Mouse (Mus musculus): ENCODE data around the gene Ddx31. TPM values are rescaled to one million over a fixed set of nuclear protein-coding genes. Genes with fewer than 3 reads are reported as not detected.

The Ddx31 gene
- polyA plus RNA-seq, 1 experiment from 2014 or later, result 17.5 TPM

DNA sequence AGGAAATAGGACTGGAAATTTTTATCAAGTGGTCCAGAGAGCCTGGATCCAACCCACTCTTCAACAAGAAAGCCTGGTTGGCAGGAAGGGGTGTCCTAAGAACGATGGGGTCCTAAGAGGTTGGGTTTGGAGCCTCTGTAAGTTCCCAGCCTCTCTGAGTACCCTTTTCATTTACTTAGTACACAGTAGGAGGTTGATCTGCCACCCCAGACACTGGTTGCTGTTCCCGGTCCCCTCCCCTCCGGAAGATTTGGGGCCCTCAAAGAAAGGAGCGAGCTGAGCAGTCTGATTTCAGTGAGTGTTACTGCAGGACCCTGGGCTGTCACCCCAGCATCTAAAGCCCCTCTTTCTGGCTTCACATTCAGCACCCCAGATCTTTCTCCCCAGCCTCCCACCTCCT is 78.8 kb downstream of the Ddx31 start:
- Histone ChIP-seq H3K9ac (ENCODE audit: low read length) (no peak overlapping the region), H3K27me3 (replicated peaks; ENCODE audit: control insufficient read depth, insufficient read depth, low read length) (peaks cover 85% of the 10 kb centered on the region), H3K9me3 (ENCODE audit: control insufficient read depth, low read length) (no peaks in the 10 kb centered on the region), H3K4me1 (replicated peaks; ENCODE audit: control insufficient read depth, insufficient read depth, low read length) (no peaks in the 10 kb centered on the region), H3K36me3 (ENCODE audit: control insufficient read depth, insufficient read depth, low read length) (no peaks in the 10 kb centered on the region), H3K4me3 (ENCODE audit: low read depth, low read length) (no peak overlapping the region), H3K27ac (ENCODE audit: low read depth) (no peak overlapping the region), H3K4me2 (ENCODE audit: low read length) (no peak overlapping the region)
- ATAC-seq (replicated peaks; ENCODE audit: low FRiP score, low TSS enrichment, low read depth), result no peak
- WGBS, result 0% methylated on average over 4 of the region's 4 CpGs
- DNase-seq (ENCODE audit: low spot score), result no peak

- DNase-seq (ENCODE audit: low spot score) (peak; percentile 86), ATAC-seq (replicated peaks; ENCODE audit: low FRiP score, low TSS enrichment, low read depth) (peak; percentile 47; the same call in 1 of the 2 replicates)
- Histone ChIP-seq H3K27ac (ENCODE audit: low read depth) (no peak overlapping the region), H3K36me3 (ENCODE audit: control insufficient read depth, insufficient read depth, low read length) (no peaks in the 10 kb centered on the region), H3K4me3 (ENCODE audit: low read depth, low read length) (no peak overlapping the region), H3K9me3 (ENCODE audit: control insufficient read depth, low read length) (no peaks in the 10 kb centered on the region), H3K4me1 (replicated peaks; ENCODE audit: control insufficient read depth, insufficient read depth, low read length) (no peaks in the 10 kb centered on the region), H3K4me2 (ENCODE audit: low read length) (no peak overlapping the region), H3K27me3 (replicated peaks; ENCODE audit: control insufficient read depth, insufficient read depth, low read length) (peaks cover 36% of the 10 kb centered on the region), H3K9ac (ENCODE audit: low read length) (no peak overlapping the region)
- 1% methylated on average over 4 of the region's 4 CpGs for WGBS
Measured at GRCm38 (mm10) chr2:28923912-28924311, 83.7 kb downstream of the Ddx31 start.

DNA sequence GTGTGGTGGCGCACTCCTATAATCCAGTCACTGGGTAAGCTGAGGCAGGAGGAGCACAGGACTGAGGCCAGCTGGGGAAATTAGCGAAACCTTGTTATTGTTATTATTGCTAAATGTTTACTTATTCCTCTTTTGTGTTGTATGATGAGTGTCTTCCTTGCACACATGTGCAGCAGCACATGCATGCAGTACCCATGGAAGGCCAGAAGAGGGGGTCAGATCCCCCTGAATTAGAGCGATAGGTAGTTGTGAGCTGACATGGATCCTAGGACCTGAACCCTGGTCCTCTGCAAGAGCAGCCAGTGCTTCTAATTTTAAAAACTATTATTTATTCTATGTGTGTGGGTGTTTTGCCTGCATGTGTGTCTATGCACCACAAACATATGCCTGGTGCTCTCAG is 90.4 kb downstream of the Ddx31 start:
- Histone ChIP-seq H3K4me2 (ENCODE audit: low read length) (no peak overlapping the region), H3K9ac (ENCODE audit: low read length) (no peak overlapping the region), H3K9me3 (ENCODE audit: control insufficient read depth, low read length) (no peaks in the 10 kb centered on the region), H3K36me3 (ENCODE audit: control insufficient read depth, insufficient read depth, low read length) (no peaks in the 10 kb centered on the region), H3K4me3 (ENCODE audit: low read depth, low read length) (no peak overlapping the region), H3K27ac (ENCODE audit: low read depth) (no peak overlapping the region), H3K4me1 (replicated peaks; ENCODE audit: control insufficient read depth, insufficient read depth, low read length) (no peaks in the 10 kb centered on the region), H3K27me3 (replicated peaks; ENCODE audit: control insufficient read depth, insufficient read depth, low read length) (no peaks in the 10 kb centered on the region)
- 85% methylated on average over 3 of the region's 3 CpGs for WGBS
- DNase-seq (ENCODE audit: low spot score) (no peak), ATAC-seq (replicated peaks; ENCODE audit: low FRiP score, low TSS enrichment, low read depth) (no peak)

DNA sequence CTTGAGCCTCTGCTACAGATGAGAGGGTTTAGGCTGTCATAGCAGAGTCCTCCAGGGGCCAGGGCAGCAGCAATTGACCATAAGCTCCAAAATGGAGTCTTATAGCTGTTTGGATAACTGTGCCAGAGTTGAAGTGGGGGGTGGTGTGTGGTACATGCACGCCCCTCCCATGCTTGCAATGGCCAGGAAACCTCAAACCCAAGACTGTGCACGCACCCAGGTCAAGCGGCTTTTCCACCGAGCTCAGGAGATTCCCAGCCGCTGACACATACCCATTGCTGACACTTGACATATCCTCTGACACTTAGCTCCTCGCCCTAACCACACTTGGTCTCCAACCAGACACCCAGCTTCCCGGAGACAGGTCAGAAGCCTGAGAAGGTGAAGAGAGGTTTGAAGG is 98.8 kb downstream of the Ddx31 start:
- no peak overlapping the region for H3K4me2 ChIP-seq (ENCODE audit: low read length)
- WGBS, result 75% methylated on average over 7 of the region's 7 CpGs

DNA sequence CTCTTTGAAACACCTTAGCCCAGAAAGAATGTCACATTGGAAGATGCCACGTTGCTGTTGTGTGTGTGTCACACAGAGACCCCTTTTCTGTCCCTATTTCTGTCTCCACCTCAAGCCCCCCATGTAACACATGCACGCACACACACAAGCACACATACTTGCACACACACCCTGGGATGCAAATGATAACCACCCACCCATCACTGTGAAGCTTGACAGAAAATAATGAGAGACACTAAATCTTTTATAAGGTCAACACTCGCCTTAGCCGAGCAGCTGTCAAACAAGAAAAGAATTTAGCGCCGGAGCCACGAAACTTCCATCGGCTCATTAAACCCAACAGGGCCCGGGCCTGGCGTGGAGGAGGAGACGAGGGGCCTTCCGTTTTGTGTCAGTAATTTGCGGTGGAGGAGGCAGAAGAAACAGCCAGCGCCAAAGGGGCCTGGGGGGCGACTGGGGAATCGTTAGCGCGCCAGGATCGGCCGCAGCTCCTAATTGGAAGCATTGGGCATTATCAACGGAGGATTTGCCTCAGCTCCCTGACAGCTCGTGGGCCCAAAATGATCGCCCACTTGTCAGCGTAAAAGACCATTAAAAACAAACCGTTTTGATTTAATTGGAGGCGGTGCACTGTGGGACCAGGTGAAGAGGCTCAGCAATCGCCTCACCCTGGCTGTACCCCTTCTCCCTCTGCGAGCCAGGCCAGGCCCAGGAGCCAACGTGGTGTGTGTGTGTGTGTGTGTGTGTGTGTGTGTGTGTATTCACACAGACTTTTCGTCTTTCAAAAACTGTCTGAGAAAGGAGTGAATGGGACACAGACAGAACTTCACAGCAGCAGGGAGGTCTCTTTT is 103.7 kb downstream of the Ddx31 start:
- Histone ChIP-seq H3K9ac (ENCODE audit: low read length) (no peak overlapping the region), H3K27me3 (replicated peaks; ENCODE audit: control insufficient read depth, insufficient read depth, low read length) (0 out of 2 replicates have a peak, but pooled peaks cover 2% of the 10 kb centered on the region), H3K4me1 (replicated peaks; ENCODE audit: control insufficient read depth, insufficient read depth, low read length) (no peaks in the 10 kb centered on the region), H3K4me3 (ENCODE audit: low read depth, low read length) (no peak overlapping the region), H3K36me3 (ENCODE audit: control insufficient read depth, insufficient read depth, low read length) (no peaks in the 10 kb centered on the region), H3K27ac (ENCODE audit: low read depth) (no peak overlapping the region), H3K4me2 (ENCODE audit: low read length) (no peak overlapping the region), H3K9me3 (ENCODE audit: control insufficient read depth, low read length) (no peaks in the 10 kb centered on the region)
- ATAC-seq (replicated peaks; ENCODE audit: low FRiP score, low TSS enrichment, low read depth) (no peak), DNase-seq (ENCODE audit: low spot score) (no peak)
- WGBS, result 49% methylated on average over 30 of the region's 30 CpGs

More for the DNA sequence above, 98.8 kb downstream of the Ddx31 start:
- ATAC-seq (replicated peaks; ENCODE audit: low FRiP score, low TSS enrichment, low read depth), result no peak
- H3K9me3 ChIP-seq (ENCODE audit: control insufficient read depth, low read length), result no peaks in the 10 kb centered on the region
- no peak overlapping the region for H3K4me3 ChIP-seq (ENCODE audit: low read depth, low read length)
- no peak overlapping the region for H3K27ac ChIP-seq (ENCODE audit: low read depth)
- no peaks in the 10 kb centered on the region for H3K36me3 ChIP-seq (ENCODE audit: control insufficient read depth, insufficient read depth, low read length)
- H3K4me1 ChIP-seq (replicated peaks; ENCODE audit: control insufficient read depth, insufficient read depth, low read length), result no peaks in the 10 kb centered on the region
- no peak for DNase-seq (ENCODE audit: low spot score)
- H3K27me3 ChIP-seq (replicated peaks; ENCODE audit: control insufficient read depth, insufficient read depth, low read length), result 0 out of 2 replicates have a peak, but pooled peaks cover 2% of the 10 kb centered on the region
- no peak overlapping the region for H3K9ac ChIP-seq (ENCODE audit: low read length)

DNA sequence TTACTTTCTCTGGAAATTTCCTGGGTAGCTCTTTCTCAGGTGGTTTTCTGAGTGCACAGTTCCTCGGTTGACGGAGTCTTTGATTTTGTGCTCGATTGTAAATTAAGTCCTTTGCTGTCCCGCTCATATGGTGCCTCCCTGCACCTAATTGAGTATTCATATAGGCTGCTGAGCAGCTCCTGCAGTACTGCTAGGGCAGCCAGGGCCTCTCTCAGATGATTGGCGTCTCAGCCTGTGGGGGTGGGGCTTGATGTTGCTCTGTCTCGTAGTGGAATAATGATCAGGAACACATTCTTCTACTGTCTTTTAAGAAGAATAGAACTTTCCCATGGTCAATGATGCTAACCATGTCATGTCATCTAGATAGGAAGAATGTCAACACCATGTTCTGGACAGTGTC is 105.2 kb downstream of the Ddx31 start:
- DNase-seq (ENCODE audit: low spot score) (no peak), ATAC-seq (replicated peaks; ENCODE audit: low FRiP score, low TSS enrichment, low read depth) (no peak)
- no peak overlapping the region for H3K4me2 ChIP-seq (ENCODE audit: low read length)
- no peak overlapping the region for H3K9ac ChIP-seq (ENCODE audit: low read length)
- no peaks in the 10 kb centered on the region for H3K36me3 ChIP-seq (ENCODE audit: control insufficient read depth, insufficient read depth, low read length)
- H3K4me3 ChIP-seq (ENCODE audit: low read depth, low read length), result no peak overlapping the region
- no peaks in the 10 kb centered on the region for H3K9me3 ChIP-seq (ENCODE audit: control insufficient read depth, low read length)
- no peaks in the 10 kb centered on the region for H3K4me1 ChIP-seq (replicated peaks; ENCODE audit: control insufficient read depth, insufficient read depth, low read length)
- H3K27me3 ChIP-seq (replicated peaks; ENCODE audit: control insufficient read depth, insufficient read depth, low read length), result no peaks in the 10 kb centered on the region
- 74% methylated on average over 6 of the region's 6 CpGs for WGBS
- no peak overlapping the region for H3K27ac ChIP-seq (ENCODE audit: low read depth)

DNA sequence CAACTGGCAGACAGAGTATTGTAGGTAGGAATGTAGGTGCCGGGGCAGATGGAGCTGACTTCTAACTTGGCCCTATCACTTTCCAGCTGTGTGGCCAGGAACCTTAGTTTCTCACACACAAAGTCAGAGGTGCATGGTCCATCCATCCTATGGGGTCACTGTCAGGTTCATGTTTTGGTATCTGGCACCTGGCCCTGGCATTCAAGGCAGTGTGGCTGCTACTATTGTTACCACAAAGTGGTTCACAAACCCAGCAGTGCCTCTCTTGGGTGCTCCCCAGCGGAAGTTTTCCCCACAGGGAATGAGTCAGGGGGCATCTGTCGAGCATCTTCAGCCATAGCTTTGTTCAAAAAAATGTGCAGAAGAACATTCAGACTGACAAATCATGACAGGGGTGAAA is 106.1 kb downstream of the Ddx31 start:
- Histone ChIP-seq H3K27ac (ENCODE audit: low read depth) (no peak overlapping the region), H3K4me3 (ENCODE audit: low read depth, low read length) (no peak overlapping the region), H3K27me3 (replicated peaks; ENCODE audit: control insufficient read depth, insufficient read depth, low read length) (no peaks in the 10 kb centered on the region), H3K36me3 (ENCODE audit: control insufficient read depth, insufficient read depth, low read length) (no peaks in the 10 kb centered on the region), H3K9me3 (ENCODE audit: control insufficient read depth, low read length) (no peaks in the 10 kb centered on the region), H3K9ac (ENCODE audit: low read length) (no peak overlapping the region), H3K4me1 (replicated peaks; ENCODE audit: control insufficient read depth, insufficient read depth, low read length) (no peaks in the 10 kb centered on the region), H3K4me2 (ENCODE audit: low read length) (no peak overlapping the region)
- ATAC-seq (replicated peaks; ENCODE audit: low FRiP score, low TSS enrichment, low read depth) (no peak), DNase-seq (ENCODE audit: low spot score) (no peak)
- 82% methylated on average over 3 of the region's 3 CpGs for WGBS

GRCm38 (mm10) chr2:28952981-28953380 is 112.8 kb downstream of the Ddx31 start:
- Histone ChIP-seq H3K27me3 (replicated peaks; ENCODE audit: control insufficient read depth, insufficient read depth, low read length) (no peaks in the 10 kb centered on the region), H3K27ac (ENCODE audit: low read depth) (no peak overlapping the region)
- WGBS, result 26% methylated on average over 8 of the region's 8 CpGs

DNA sequence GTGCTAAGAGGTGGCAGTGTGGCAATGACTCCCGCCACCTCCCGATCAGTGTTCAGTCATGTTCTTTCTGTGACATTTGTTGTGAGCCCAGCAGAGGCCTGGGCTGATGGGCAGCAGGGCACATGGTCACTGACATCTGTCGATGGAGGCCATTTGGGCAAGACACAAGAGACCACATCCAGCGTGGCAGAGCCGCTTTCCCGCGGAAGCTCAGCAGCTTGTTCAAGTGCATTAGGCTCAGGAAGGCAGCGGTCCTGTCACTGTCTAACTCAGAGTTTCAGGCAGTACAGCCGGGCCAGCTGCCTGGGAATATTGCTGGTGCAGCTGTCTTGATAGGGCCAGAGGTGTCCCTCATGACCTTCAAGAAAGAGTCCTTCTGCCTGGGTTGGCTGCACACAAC is 114.4 kb downstream of the Ddx31 start:
- ATAC-seq (replicated peaks; ENCODE audit: low FRiP score, low TSS enrichment, low read depth) (no peak), DNase-seq (ENCODE audit: low spot score) (no peak)
- H3K9ac ChIP-seq (ENCODE audit: low read length), result no peak overlapping the region
- no peak overlapping the region for H3K4me3 ChIP-seq (ENCODE audit: low read depth, low read length)
- H3K27me3 ChIP-seq (replicated peaks; ENCODE audit: control insufficient read depth, insufficient read depth, low read length), result no peaks in the 10 kb centered on the region
- H3K4me2 ChIP-seq (ENCODE audit: low read length), result no peak overlapping the region
- no peaks in the 10 kb centered on the region for H3K9me3 ChIP-seq (ENCODE audit: control insufficient read depth, low read length)
- 89% methylated on average over 9 of the region's 9 CpGs for WGBS
- no peaks in the 10 kb centered on the region for H3K4me1 ChIP-seq (replicated peaks; ENCODE audit: control insufficient read depth, insufficient read depth, low read length)
- no peak overlapping the region for H3K27ac ChIP-seq (ENCODE audit: low read depth)
- no peaks in the 10 kb centered on the region for H3K36me3 ChIP-seq (ENCODE audit: control insufficient read depth, insufficient read depth, low read length)

More at GRCm38 (mm10) chr2:28952981-28953380, 112.8 kb downstream of the Ddx31 start:
- DNase-seq (ENCODE audit: low spot score) (no peak), ATAC-seq (replicated peaks; ENCODE audit: low FRiP score, low TSS enrichment, low read depth) (no peak)
- Histone ChIP-seq H3K4me2 (ENCODE audit: low read length) (no peak overlapping the region), H3K4me1 (replicated peaks; ENCODE audit: control insufficient read depth, insufficient read depth, low read length) (no peaks in the 10 kb centered on the region), H3K36me3 (ENCODE audit: control insufficient read depth, insufficient read depth, low read length) (no peaks in the 10 kb centered on the region), H3K9ac (ENCODE audit: low read length) (no peak overlapping the region), H3K9me3 (ENCODE audit: control insufficient read depth, low read length) (no peaks in the 10 kb centered on the region), H3K4me3 (ENCODE audit: low read depth, low read length) (no peak overlapping the region)
